Mouse (Mus musculus) hindbrain, embryonic 16.5 days (tissue): ENCODE measurements around the gene Apoh. TPM values are rescaled to one million over a fixed set of nuclear protein-coding genes. Genes with fewer than 3 reads are reported as not detected.

ENCODE experiments used
- ATAC-seq: fragments of 200-750 bp; cut with Nextera tagmentation; 2 replicates; pipeline ENCODE4 v1.8.0; 2017; ENCODE audit warnings: moderate TSS enrichment, moderate library complexity
- H3K27ac ChIP-seq: fragments of 300-500 bp; sonication (generic); 2 replicates; pipeline ENCODE4 v1.5.1; 2014; ENCODE audit warnings: low read depth, mild to moderate bottlenecking, control low read depth, low read length, moderate library complexity
- H3K27me3 ChIP-seq: fragments of 300-500 bp; sonication (generic); replicated peaks from 2 replicates; pipeline ENCODE4 v1.6.1; 2014; ENCODE audit warnings: low read length; ENCODE audit not compliant: control insufficient read depth, insufficient read depth
- H3K36me3 ChIP-seq: fragments of 300-500 bp; sonication (generic); 2 replicates; pipeline ENCODE4 v1.6.1; 2014; ENCODE audit warnings: mild to moderate bottlenecking, low read length, moderate library complexity, mixed read lengths; ENCODE audit not compliant: control insufficient read depth, insufficient read depth
- H3K4me1 ChIP-seq: fragments of 300-500 bp; sonication (generic); 2 replicates; pipeline ENCODE4 v1.6.1; 2014; ENCODE audit warnings: low read depth, low read length; ENCODE audit not compliant: control insufficient read depth, insufficient read depth
- H3K4me2 ChIP-seq: fragments of 300-500 bp; sonication (generic); 2 replicates; pipeline ENCODE4 v1.6.1; 2014; ENCODE audit warnings: mild to moderate bottlenecking, low read length, control low read depth, moderate library complexity
- H3K4me3 ChIP-seq: fragments of 300-500 bp; sonication (generic); 2 replicates; pipeline ENCODE4 v1.5.1; 2014; ENCODE audit warnings: mild to moderate bottlenecking, low read length, control low read depth, moderate library complexity
- H3K9ac ChIP-seq: fragments of 300-500 bp; sonication (generic); 2 replicates; pipeline ENCODE4 v1.6.1; 2014; ENCODE audit warnings: low read depth, mild to moderate bottlenecking, control low read depth, low read length, moderate library complexity
- H3K9me3 ChIP-seq: fragments of 300-500 bp; sonication (generic); 2 replicates; pipeline ENCODE4 v1.6.1; 2014; ENCODE audit warnings: mild to moderate bottlenecking, low read length, moderate library complexity; ENCODE audit not compliant: control insufficient read depth
- WGBS: fragments of 180-500 bp; shearing (Covaris S2); extraction: QIAGEN DNeasy Blood & Tissue Kit; methylation state at CpG from one replicate; pipeline ENCODE4 v1.1.7; 2014; 5-methylcytosine and 5-hydroxymethylcytosine counted together
- polyA plus RNA-seq: library from polyadenylated mRNA; unstranded; fragments of >200 nt; fragmentation: Nextera tagmentation; extraction: Ambion mirVana; gene quantifications from 2 replicates; pipeline ENCODE4 v1.2.1, GENCODE M21; 2015

Apoh gene
- polyA plus RNA-seq, 1 experiment from 2014 or later: 0.43 TPM

DNA sequence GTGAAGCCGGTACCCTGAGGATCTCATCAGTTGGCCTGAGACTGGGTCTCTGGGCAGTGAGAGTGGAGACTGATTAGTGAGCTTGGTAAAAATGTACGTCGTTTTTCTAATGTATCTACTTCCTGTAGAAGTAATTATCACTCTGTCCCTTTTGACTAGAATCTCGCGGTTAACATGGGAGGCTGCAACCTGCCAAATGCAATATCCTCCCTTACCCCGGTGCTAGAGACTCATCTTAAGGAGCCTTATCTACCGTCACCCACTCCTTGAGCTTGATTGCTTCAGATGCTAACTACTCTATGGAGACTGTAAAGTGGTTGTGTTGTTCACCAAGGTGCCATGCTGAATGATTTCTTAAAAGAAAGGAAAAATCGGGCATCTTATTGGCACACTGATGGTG, 1.4 kb upstream of the Apoh start:
- H3K27ac ChIP-seq: no peak overlapping the region
- H3K27me3 ChIP-seq: no peaks in the 10 kb centered on the region
- no peak for ATAC-seq
- H3K9ac ChIP-seq: no peak overlapping the region
- H3K9me3 ChIP-seq: no peaks in the 10 kb centered on the region
- H3K4me3 ChIP-seq: peak overlapping the region; percentile 83
- 32% methylated on average over 8 of the region's 8 CpGs for WGBS
- H3K4me2 ChIP-seq: peak overlapping the region; percentile 97
- H3K36me3 ChIP-seq: peaks cover 4% of the 10 kb centered on the region; the same call in 1 of the 2 replicates
- peaks cover 8% of the 10 kb centered on the region for H3K4me1 ChIP-seq

DNA sequence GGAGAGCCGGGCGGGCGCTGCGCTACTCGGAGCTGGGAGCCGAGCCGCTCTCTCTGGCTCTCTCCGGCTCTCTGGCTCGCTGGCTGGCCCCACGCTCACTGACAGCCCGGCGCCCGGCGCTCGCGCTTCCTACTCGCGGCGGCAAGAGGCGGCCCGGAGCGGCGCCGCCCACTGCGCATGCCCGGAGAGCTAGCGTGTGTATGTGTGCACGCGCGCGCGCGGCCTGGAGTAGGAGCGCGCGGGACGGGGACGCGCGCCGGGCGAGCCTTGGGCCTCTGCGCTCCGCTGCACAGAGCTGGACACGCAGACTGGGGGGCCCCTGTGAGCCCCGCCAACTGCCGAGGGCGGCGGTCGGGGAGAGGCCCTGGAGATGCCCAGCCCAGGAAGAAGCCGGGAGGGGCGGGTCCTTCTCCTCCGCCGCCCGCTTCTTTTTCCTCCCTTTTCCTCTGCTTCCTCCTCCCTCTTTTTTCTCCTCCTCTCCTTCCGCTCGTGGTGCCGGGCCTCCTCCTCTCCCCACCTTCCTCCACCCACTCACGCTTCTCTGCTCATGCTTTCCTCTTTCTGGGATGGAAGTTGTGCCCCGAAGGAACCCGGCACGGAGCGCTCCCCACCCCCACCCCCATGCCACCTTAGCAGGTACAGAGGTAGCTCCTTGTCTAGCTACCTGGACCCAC, 772 bp downstream of the Apoh start, which contains the start of gene Prkca:
Prkca (minus strand) TSS at position 140 of the 674 bp plus-strand sequence.
- Histone ChIP-seq H3K4me2 (peak within 1 kb of the TSS; percentile 97), H3K9ac (peak within 1 kb of the TSS; percentile 92), H3K9me3 (no peaks in the 10 kb centered on the region), H3K4me3 (peak within 1 kb of the TSS; percentile 83), H3K4me1 (peaks cover 8% of the 10 kb centered on the region), H3K36me3 (no peaks in the 10 kb centered on the region), H3K27ac (peak within 1 kb of the TSS; percentile 93), H3K27me3 (no peaks in the 10 kb centered on the region)
- under 1% methylated on average over 51 of the region's 63 CpGs for WGBS
- peak; percentile 97 for ATAC-seq

DNA sequence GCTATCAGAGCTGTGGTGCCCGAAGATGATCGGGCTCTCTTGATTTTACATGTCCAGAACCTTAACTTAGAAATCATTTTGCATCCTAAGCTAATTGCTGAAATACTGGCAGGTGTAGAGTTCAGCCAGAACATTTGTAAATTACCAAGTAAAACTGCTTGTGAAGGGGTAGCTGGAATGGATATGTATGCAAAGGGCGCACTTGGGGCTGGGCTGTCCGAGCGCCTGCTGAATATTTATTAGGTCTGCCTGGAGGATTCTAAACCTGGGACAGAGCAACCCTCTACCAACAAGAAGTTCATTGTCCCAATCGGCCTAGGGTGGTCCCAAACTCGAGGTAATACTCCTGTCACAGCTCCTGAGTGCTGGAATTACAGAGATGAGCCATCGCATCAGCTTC, 1.6 kb downstream of the Apoh start:
- Histone ChIP-seq H3K4me2 (peak overlapping the region; percentile 97), H3K27me3 (no peaks in the 10 kb centered on the region), H3K9me3 (no peaks in the 10 kb centered on the region), H3K4me3 (peak overlapping the region; percentile 83), H3K4me1 (peaks cover 8% of the 10 kb centered on the region), H3K36me3 (no peaks in the 10 kb centered on the region), H3K9ac (peak overlapping the region; percentile 92), H3K27ac (no peak overlapping the region)
- 39% methylated on average over 8 of the region's 8 CpGs for WGBS
- no peak for ATAC-seq

DNA sequence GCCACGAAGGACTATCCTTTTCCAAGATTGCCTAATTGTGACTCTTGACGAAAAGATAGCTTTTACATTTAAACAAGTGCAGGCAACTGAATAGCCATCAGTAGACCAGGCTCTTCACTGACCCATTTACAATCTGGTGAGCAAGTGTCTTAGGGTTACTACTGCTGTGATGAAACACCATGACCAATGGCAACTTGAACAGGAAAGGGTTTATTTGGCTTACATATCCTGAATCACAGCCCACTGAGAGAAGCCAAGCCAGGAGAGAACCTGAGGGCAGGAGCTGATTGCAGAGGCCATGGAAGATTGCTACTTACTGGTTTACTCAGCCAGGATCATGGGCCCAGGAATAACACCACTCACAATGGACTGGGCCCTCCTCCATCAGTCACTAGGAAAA, 2.2 kb downstream of the Apoh start:
- H3K9ac ChIP-seq: no peak overlapping the region
- WGBS: 85% methylated on average over 2 of the region's 2 CpGs
- H3K36me3 ChIP-seq: no peaks in the 10 kb centered on the region
- no peaks in the 10 kb centered on the region for H3K9me3 ChIP-seq
- H3K4me3 ChIP-seq: no peak overlapping the region
- no peak for ATAC-seq
- no peaks in the 10 kb centered on the region for H3K27me3 ChIP-seq
- H3K27ac ChIP-seq: no peak overlapping the region
- no peak overlapping the region for H3K4me2 ChIP-seq
- H3K4me1 ChIP-seq: peaks cover 8% of the 10 kb centered on the region

DNA sequence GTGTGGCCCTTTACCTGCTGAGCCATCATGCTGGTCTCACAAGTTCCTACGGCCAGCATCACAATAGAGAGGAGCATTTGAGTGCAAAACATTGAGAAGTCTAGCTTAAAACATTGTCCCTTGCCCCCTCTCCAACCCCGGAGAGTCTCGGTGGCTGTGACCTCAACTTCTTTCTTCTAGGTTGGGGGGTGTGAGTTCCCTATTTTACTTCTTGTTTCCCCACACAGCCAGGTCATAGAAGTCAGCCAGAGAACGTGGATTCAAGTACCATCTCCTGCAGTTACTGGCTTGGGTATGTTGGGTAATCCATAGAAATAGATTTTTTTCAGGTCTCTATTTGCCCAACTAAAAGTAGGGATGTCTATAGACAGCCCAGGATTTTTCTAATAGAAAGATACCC, 7.6 kb downstream of the Apoh start:
- no peaks in the 10 kb centered on the region for H3K9me3 ChIP-seq
- no peak overlapping the region for H3K9ac ChIP-seq
- H3K27ac ChIP-seq: no peak overlapping the region
- no peaks in the 10 kb centered on the region for H3K27me3 ChIP-seq
- 85% methylated on average over 4 of the region's 4 CpGs for WGBS
- no peak for ATAC-seq
- H3K4me3 ChIP-seq: no peak overlapping the region
- H3K4me2 ChIP-seq: no peak overlapping the region
- no peaks in the 10 kb centered on the region for H3K4me1 ChIP-seq
- no peaks in the 10 kb centered on the region for H3K36me3 ChIP-seq

DNA sequence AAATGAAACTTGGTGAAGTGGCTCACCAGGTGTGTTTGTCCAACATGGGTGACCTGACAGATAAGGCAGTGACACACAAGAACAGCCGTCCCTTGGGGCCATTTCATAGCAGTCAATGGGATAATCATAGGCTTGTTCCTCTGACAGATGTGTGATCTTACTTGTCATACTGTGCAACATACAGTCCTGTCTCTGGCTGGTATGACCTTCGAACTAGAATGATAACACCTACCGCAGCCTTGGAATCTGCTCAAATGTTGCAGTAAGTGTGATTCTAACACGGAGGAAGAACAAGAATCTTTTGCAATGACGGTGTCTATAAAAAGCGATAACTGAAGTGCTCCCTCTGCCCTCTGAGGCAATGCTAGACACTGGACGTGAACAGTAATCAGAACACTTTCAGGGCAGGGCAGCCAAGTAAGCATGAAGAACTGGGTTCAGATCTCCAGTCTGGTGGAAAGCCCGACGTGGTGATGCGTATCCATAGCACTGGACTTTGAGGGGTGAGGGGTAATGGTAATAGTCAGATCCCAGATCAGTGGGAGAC, 9.8 kb downstream of the Apoh start:
- Histone ChIP-seq H3K9ac (no peak overlapping the region), H3K9me3 (no peaks in the 10 kb centered on the region), H3K4me1 (no peaks in the 10 kb centered on the region), H3K27ac (no peak overlapping the region), H3K4me3 (no peak overlapping the region), H3K4me2 (no peak overlapping the region), H3K36me3 (no peaks in the 10 kb centered on the region), H3K27me3 (no peaks in the 10 kb centered on the region)
- 94% methylated on average over 10 of the region's 10 CpGs for WGBS
- ATAC-seq: no peak

DNA sequence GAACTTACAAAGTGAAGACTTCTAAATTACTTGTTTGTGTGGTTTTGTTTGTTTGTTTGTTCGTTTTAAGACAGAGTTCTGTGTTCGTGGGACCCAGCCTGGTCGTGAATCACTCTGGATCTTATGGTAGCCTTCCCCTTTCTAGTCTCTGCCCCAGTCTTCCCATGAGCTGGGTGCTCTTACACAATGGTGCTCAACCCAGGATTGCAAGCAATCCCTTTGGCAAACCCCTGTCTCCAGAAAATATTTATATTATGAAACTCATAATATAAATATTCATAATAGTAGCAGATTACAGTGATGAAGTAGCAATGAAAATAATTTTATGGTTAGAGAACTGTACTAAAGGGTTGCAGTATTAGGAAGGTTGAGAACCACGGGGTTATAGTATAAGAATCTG, 12.9 kb downstream of the Apoh start:
- Histone ChIP-seq H3K27me3 (no peaks in the 10 kb centered on the region), H3K9ac (no peak overlapping the region), H3K36me3 (no peaks in the 10 kb centered on the region), H3K4me3 (no peak overlapping the region), H3K27ac (no peak overlapping the region), H3K4me2 (no peak overlapping the region), H3K9me3 (no peaks in the 10 kb centered on the region), H3K4me1 (no peaks in the 10 kb centered on the region)
- no peak for ATAC-seq
- 90% methylated on average over 4 of the region's 4 CpGs for WGBS

DNA sequence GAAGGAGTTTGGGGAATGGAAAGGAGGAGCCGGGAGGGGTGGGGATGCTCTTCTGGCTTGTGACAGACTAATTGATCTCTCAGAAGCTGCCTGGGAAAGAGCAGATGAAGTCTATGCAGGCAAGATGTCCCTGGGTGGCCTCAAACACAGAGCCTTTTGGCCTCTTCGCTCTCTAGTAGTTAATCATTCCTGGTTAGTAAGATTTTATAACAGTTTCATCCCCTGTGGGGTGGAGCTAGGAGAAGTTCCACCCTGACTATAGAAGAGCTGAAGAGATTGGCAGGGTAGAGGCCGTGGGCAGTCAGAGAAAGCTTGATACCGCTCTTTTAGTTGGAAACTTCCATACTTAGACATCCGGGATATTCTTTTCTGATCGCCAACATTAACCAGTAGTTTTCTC, 15.8 kb downstream of the Apoh start:
- H3K27ac ChIP-seq: no peak overlapping the region
- H3K4me2 ChIP-seq: no peak overlapping the region
- H3K4me3 ChIP-seq: no peak overlapping the region
- no peaks in the 10 kb centered on the region for H3K9me3 ChIP-seq
- H3K9ac ChIP-seq: no peak overlapping the region
- no peaks in the 10 kb centered on the region for H3K4me1 ChIP-seq
- H3K36me3 ChIP-seq: no peaks in the 10 kb centered on the region
- no peaks in the 10 kb centered on the region for H3K27me3 ChIP-seq
- WGBS: 81% methylated on average over 6 of the region's 6 CpGs
- no peak for ATAC-seq

DNA sequence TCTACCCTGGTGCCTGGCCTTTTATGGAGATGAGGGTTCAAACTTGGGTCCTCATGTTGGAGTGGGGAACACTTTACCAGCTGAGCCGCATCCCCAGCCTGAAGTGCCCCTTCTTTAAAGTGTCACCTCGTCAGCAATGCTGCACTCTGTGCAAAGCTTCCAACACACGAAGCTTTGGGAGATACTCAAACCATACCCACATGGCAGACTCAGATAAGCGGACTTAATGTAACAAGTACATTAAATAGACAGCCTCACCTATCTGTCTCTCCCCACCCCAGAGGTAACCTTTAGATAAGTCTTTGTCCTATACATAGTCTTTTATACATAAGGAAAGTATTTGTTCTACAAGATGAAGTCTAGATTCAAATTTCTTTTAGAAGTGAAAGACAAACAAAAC, 17.8 kb downstream of the Apoh start:
- no peaks in the 10 kb centered on the region for H3K27me3 ChIP-seq
- H3K4me2 ChIP-seq: no peak overlapping the region
- H3K9me3 ChIP-seq: no peaks in the 10 kb centered on the region
- H3K9ac ChIP-seq: no peak overlapping the region
- H3K4me1 ChIP-seq: no peaks in the 10 kb centered on the region
- H3K27ac ChIP-seq: no peak overlapping the region
- H3K4me3 ChIP-seq: no peak overlapping the region
- no peaks in the 10 kb centered on the region for H3K36me3 ChIP-seq
- WGBS: 90% methylated on average over 4 of the region's 4 CpGs
- no peak for ATAC-seq
